Mouse (Mus musculus) embryo, embryonic 9.5 days (tissue): ENCODE data around the gene Spon1.
A peak's percentile ranks its signal among the peaks of the same experiment; 100 is the strongest.

Source experiments
- DNase-seq: peaks from one replicate; pipeline ENCODE4 v3.0.0-alpha.2; 2017; ENCODE audit errors: extremely low spot score

Spon1 gene

DNA sequence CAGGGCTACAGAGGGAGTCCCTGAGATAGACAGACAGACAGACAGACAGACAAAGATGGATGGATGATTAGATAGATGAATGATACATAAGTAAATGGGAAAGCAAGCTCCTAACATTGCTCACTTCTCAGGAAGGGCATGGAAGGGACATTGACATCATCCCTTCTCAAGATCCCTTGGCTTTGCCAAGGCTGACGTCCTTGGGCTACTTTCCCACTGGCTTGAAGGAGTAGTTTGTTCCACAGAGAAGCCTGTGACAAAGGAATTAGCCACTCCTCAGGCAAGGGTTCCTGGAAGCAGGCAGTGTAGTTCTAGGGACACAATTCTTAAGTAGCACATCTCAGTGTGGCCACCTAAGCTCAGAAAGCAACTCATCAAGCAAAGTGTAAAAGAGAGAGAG, 296.7 kb downstream of the Spon1 start:
- DNase-seq, result no peak

DNA sequence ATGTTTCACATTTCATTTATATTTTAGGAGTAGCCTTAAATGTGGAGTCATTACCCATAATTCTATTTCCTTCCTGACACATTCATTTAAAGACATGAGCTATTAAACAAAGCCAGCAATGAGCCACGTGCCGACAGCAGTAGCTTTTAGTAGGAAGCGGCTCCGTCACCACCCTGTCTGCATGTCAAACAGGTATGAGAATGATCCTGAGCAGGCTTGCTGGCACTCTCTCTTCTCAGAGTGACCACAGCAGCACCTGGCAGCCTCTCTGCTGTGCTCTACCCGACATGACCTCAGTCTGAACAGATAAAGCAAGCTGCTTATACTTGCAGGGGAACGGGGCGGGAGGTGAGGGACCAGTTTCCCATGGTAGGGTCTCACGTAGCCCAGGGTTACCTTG, 297.7 kb downstream of the Spon1 start:
- no peak for DNase-seq

DNA sequence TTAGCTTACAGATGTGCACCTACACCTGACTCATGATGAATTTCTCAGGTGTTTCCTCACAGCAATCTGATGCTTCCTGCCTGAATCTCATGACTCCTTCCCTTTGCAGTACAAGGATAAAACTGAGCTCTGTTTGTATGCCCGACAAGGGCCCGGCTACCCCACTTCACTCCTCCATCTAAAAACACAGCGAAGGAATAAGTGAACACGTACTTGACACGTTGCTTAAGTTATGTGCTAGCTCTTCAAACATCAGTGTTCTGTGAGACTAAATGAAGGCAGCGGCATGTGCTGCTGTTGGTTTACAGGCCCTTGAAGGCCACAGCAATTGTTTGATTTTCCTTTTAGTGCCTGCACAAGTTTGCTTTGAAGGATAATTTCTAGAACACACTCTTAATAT, 298.2 kb downstream of the Spon1 start:
- DNase-seq, result no peak

DNA sequence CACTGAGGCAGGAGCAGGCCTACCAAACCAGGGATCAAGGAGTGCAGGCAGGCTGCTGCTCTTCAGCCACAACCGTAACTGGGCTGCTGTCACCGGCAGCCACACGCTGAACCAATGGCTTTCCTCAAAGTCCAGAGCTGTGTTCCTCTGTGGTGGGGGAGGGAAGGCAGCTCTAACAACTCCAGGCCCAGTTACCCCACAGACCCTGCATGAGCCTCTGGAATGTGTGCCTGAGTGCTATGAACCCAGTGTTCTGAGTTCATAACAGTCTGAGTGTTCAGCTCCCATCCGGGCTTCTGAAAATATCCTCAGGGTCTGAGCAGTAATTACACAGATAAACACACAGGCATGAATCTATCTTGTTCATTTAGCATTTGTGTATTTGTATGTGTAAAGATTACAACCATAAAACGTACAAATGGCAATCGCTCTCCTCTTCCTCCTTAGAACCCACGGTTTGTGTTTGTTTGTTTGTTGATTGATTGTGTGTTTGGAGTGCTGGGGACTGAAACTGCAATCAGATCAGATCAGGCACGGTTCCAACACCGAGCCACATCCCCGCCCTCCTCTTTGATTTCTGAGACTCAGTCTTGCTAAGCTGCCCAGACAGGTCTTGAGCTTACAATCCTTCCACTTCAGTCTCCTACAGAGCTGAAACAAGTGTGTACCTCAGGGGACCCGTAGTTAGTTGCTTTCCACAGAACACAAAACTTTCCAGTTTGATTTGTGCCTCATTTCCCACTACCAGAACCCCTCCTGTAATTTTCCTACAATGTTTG, 299.8 kb downstream of the Spon1 start:
- peak; percentile 31 for DNase-seq

- peak; percentile 91 for DNase-seq
These were observed 300.9 kb downstream of the Spon1 start for GRCm38 (mm10) chr7:114066529-114067178.

DNA sequence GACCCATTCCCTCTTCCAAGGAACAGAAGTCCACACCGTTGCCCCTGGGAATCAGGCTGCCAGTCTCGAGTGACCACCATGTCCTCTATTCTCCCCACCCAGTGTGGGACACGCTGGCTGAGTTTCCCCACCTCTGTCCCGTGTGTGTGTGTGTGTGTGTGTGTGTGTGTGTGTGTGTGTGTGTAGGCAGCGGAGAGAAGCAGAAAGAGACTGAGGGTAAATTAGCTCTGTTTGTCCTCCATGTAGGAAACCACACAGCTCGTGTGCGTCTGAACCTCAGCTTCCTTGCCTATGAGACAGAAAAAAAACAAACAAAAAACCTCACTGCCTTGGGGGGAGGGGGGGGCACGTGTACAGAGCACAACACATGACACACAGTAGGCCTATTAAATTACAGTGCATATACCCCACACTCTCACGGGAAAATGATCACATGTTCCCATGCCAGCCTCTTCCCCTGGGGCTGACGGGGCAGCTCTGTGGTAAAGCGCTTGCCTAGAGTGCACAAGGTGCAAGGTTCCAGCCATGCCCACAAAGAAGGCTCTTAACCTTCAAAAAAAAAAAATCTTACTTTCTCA, 303.2 kb downstream of the Spon1 start:
- no peak for DNase-seq

DNA sequence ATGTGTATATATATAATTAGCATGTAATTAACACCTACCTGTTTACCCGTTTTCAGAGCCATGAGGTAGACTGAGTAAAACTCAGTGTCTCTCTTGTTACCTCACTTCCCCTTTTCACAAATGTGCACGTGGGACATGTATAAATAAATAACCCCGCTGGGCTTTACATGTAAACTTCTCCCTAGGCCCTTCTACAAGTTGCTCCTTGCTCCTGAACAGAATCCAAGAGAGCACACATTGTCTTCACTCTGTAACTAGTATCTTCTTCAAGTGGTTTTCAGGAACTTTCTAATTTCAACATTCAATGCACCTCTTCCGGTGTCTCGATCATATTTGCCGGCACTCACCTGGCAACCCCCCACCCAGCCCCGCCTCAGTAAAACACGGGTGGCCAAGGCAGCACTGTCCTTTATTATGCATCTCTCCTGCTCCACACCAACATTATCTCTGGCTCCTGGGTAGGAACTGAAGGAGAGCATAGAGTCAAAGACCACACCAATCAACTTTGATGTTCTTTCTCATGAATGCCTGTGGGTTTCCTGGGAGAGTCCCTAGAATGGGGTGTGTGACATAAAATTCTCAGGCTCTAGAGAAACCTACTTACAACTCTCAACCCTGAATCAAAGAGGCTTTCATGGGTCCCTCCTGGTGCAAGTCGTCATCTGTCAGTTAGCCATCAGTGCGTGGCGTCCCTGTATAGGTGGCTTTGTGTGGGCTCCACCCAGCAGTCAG, 304.1 kb downstream of the Spon1 start:
- DNase-seq, result no peak

GRCm38 (mm10) chr7:114070458-114070840, 304.7 kb downstream of the Spon1 start:
- no peak for DNase-seq

DNA sequence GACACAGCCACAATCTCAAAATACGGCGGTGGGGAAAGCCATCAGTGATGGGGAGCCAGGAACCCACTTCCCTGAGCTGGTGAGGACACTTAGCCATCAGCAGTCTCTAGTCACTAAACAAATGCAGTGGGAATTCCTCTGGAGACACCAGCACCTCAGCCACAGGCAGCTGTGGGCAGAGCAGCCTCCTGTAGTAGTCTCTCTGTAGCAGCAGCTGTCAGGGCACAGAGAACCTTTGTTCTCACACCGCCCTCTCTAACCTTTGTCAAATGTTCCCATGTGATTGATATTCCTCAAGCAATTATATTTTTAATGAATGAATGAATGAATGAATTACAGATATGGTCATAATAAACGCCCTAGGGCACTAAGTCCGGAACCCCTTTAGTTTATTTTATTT, 305.6 kb downstream of the Spon1 start:
- DNase-seq, result no peak

- peak; percentile 38 for DNase-seq
These were observed 306.2 kb downstream of the Spon1 start for GRCm38 (mm10) chr7:114071851-114072616.

GRCm38 (mm10) chr7:114074133-114074532, 308.3 kb downstream of the Spon1 start:
- no peak for DNase-seq

- no peak for DNase-seq
These were observed 308.8 kb downstream of the Spon1 start for GRCm38 (mm10) chr7:114074595-114074994.

GRCm38 (mm10) chr7:114079343-114079742, 313.5 kb downstream of the Spon1 start:
- no peak for DNase-seq

GRCm38 (mm10) chr7:114080250-114080649, 314.5 kb downstream of the Spon1 start:
- DNase-seq, result no peak

DNA sequence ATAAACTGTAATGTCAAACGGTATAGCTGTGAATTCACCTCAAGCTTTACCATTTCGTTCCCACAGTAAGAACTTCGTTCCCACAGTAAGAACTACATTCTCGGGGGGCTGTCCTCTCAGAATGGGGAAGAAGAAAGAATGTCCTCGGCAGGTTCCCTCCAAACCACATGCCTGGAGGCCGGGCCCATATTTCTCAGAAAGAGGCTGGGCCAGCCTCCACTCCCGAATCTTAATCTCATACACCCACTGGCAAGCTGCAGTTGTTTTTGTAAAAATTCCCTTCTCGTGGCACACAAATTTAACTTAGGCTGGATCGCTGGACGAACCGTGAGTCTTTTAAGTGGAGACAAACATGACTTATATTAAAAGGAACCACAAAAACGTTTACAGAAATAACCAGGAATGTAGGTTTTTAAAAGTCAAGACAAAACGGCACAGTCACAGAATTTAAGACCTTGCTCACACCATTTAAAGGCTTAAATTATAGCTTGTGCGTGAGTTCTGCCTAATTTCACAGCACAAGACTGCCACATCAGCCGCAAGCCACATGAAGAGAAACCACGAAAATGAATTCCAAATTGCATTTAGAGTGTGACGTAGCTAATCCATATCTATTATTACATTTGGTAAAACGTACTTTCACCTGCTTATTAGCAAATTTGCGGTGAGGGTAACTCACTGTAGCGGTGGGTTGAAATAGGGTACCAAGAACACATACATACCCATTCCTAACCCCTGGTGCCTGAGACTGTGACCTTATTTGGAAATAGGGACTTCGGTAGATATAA, 316.0 kb downstream of the Spon1 start:
- DNase-seq, result no peak

DNA sequence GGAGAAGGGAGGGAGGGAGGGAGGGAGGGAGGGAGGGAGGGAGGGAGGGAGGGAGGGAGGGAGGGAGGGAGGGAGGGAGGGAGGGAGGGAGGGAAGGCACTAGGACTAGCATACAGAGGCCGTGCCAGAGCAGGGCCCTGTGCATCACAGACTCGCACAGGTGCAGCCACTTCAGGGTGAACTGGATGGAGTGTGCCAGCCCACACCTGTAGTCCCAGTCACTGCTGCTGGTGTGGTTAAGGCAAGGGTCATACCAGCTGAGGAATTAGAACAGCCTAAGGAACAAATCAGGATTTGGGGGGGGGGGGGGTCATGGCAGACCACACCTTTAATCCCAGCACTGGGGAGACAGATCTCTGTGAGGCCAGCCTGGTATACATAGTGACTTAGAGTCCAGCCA, 317.3 kb downstream of the Spon1 start:
- DNase-seq, result no peak

GRCm38 (mm10) chr7:114083760-114084159, 318.0 kb downstream of the Spon1 start:
- no peak for DNase-seq

- DNase-seq, result no peak
These were observed 320.4 kb downstream of the Spon1 start for GRCm38 (mm10) chr7:114086021-114086710.

DNA sequence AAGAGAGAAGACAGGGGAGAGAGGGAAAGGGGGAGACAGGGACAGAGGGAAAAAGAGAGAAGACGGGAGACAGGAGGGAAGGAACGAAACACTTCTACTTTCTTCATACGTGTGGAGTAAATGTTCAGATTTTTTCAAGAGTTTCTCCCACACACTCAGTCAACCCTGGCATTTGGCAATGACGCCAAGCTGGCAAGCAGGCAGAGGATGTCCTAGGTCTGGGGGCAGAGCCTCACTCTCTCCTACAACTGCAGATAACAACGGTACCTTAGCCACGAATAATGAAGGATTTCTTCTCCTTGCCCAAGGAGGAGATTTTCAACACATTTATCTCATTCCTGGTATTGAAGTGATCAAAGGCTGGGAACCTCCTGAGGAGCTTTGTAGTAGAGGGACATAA, 321.5 kb downstream of the Spon1 start:
- DNase-seq, result no peak

- peak; percentile 17 for DNase-seq
These were observed 322.2 kb downstream of the Spon1 start for GRCm38 (mm10) chr7:114087986-114088385.
